Mouse (Mus musculus) heart, embryonic 15.5 days (tissue): ENCODE data around the gene Gpx2. TPM values are rescaled to one million over a fixed set of nuclear protein-coding genes. Genes with fewer than 3 reads are reported as not detected.
A peak's percentile ranks its signal among the peaks of the same experiment; 100 is the strongest.
"Not testable (repeated sequence)": the region's sequence is repeated elsewhere in the genome, so short reads cannot be mapped to it uniquely, and the experiment has no call there.

Experiments used
- ATAC-seq: fragments of 200-750 bp; cut with Nextera tagmentation; replicated peaks from 2 replicates; pipeline ENCODE4 v1.8.0; 2017; ENCODE audit warnings: low read depth, moderate TSS enrichment; ENCODE audit not compliant: insufficient number of reproducible peaks, insufficient read depth, low FRiP score
- H3K27ac ChIP-seq: fragments of 300-500 bp; sonication (generic); 2 replicates; pipeline ENCODE4 v1.5.1; 2015; ENCODE audit warnings: mild to moderate bottlenecking, inconsistent platforms
- H3K27me3 ChIP-seq: fragments of 300-500 bp; sonication (generic); 2 replicates; pipeline ENCODE4 v1.6.1; 2015; ENCODE audit warnings: inconsistent platforms
- H3K36me3 ChIP-seq: fragments of 300-500 bp; sonication (generic); 2 replicates; pipeline ENCODE4 v1.6.1; 2015; ENCODE audit warnings: mild to moderate bottlenecking, inconsistent platforms
- H3K4me1 ChIP-seq: fragments of 300-500 bp; sonication (generic); replicated peaks from 2 replicates; pipeline ENCODE4 v1.6.1; 2015; ENCODE audit warnings: inconsistent platforms
- H3K4me2 ChIP-seq: fragments of 300-500 bp; sonication (generic); 2 replicates; pipeline ENCODE4 v1.6.1; 2015; ENCODE audit warnings: inconsistent platforms, mild to moderate bottlenecking, moderate library complexity
- H3K4me3 ChIP-seq: fragments of 300-500 bp; sonication (generic); 2 replicates; pipeline ENCODE4 v1.5.1; 2015; ENCODE audit warnings: mild to moderate bottlenecking, inconsistent platforms
- H3K9ac ChIP-seq: fragments of 300-500 bp; sonication (generic); 2 replicates; pipeline ENCODE4 v1.6.1; 2015; ENCODE audit warnings: mild to moderate bottlenecking, inconsistent platforms
- H3K9me3 ChIP-seq: fragments of 300-500 bp; sonication (generic); replicated peaks from 2 replicates; pipeline ENCODE4 v1.6.1; 2016; ENCODE audit warnings: inconsistent platforms
- WGBS: fragments of 180-500 bp; shearing (Covaris S2); methylation state at CpG from one replicate; pipeline ENCODE4 v1.1.7; 2015; ENCODE audit warnings: mixed read lengths; 5-methylcytosine and 5-hydroxymethylcytosine counted together
- polyA plus RNA-seq: library from polyadenylated mRNA; unstranded; fragments of >200 nt; fragmentation: Nextera tagmentation; extraction: Ambion mirVana; gene quantifications from 2 replicates; pipeline ENCODE4 v1.2.1, GENCODE M21; 2015

The Gpx2 gene
- polyA plus RNA-seq, 1 experiment from 2014 or later: 0.69 TPM

DNA sequence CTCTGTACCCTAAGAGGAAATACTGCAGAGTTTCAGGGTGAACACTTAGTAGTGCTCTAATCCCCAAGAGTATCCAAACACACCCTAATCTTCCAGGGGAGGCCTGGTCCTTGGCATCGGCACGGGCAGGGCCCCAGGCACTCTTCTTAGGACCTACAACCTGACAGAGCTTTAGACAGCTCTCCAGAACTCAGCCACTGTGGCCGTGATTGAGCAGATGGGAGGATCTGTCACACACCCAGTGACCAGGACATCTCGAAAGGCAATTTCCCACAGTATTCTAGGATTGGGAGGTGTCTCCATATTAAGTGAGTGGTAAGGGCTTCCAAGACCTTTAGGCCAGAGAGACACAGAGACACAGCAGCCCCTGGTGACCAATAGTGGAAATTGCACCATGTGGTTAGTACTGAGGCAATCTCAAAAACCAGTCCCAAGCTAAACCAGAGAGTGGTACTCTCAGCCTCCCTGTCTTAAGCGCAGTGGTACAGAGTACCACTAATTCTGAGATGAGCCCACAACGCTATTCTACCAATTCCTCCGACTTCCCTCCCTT is 8.4 kb upstream of the Gpx2 start:
- H3K9ac ChIP-seq: no peak overlapping the region
- H3K27me3 ChIP-seq: peaks cover 7% of the 10 kb centered on the region; the same call in 1 of the 2 replicates
- H3K4me1 ChIP-seq: peaks cover 9% of the 10 kb centered on the region
- H3K4me2 ChIP-seq: no peak overlapping the region
- WGBS: 49% methylated on average over 7 of the region's 7 CpGs
- H3K4me3 ChIP-seq: no peak overlapping the region
- 0 out of 2 replicates have a peak, but pooled peaks have one; percentile 3 for ATAC-seq
- no peaks in the 10 kb centered on the region for H3K36me3 ChIP-seq
- no peaks in the 10 kb centered on the region for H3K9me3 ChIP-seq
- H3K27ac ChIP-seq: no peak overlapping the region

DNA sequence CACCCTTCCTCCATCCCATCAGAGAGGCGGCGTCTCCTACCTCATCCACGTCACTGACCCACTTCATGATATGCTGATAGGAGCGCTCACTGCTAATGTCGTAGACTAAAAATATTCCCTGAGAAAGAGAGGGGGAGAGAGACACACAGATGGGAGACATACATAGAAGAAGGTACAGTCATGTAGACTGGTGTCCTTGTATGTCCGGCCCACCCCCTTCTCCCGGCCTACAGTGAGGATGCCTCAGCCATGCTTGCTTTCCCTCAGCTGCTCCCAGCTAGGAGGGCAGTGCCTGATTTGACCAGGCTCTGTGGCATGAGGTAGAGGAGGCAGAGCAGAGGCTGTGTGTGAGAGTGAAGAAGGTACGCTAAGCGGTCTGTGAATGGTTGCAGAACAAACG is 7.7 kb upstream of the Gpx2 start:
- Histone ChIP-seq H3K9me3 (no peaks in the 10 kb centered on the region), H3K27me3 (peaks cover 7% of the 10 kb centered on the region; the same call in 1 of the 2 replicates), H3K4me1 (peaks cover 9% of the 10 kb centered on the region), H3K27ac (no peak overlapping the region), H3K9ac (no peak overlapping the region), H3K4me2 (no peak overlapping the region), H3K4me3 (no peak overlapping the region), H3K36me3 (no peaks in the 10 kb centered on the region)
- no peak for ATAC-seq
- WGBS: 71% methylated on average over 10 of the region's 10 CpGs

DNA sequence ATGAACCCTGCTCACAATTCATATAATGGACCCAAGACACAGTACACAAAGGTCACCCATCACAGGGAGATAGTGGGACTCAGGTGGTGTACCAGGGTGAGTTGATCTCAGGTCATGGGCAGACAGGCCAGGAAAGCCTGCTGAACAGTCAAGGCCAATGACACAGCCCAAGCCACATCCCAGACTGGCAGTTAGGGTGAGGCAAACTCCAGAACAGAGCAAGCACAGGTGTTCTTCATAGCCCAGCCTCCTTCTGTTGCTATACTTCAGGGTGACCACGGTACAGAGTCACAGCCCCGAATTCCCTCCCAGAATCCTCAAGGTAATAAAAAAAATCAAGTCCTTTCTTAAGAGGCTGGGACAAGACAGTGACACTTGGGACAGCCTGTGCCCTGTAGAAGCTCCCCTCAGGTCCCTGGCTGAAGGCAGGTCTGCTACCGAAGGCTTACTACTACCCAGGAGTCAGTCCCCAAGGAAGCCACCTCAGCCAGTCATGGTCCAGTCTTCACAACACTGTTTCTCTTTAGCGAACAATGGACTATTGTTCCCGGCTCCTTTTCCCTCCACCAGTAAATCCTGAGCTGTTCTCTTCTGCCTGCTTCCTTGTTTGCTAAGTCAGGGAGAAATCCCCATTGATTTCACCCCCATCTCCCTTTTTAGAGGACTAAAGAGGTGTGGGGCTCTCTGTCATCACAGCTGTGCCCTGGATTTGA is 2.8 kb upstream of the Gpx2 start:
- H3K9me3 ChIP-seq: no peaks in the 10 kb centered on the region
- no peak for ATAC-seq
- H3K27me3 ChIP-seq: peaks cover 3% of the 10 kb centered on the region; the same call in 1 of the 2 replicates
- 69% methylated on average over 5 of the region's 5 CpGs for WGBS
- H3K4me1 ChIP-seq: peaks cover 3% of the 10 kb centered on the region
- no peak overlapping the region for H3K27ac ChIP-seq
- H3K9ac ChIP-seq: no peak overlapping the region
- no peak overlapping the region for H3K4me3 ChIP-seq
- H3K4me2 ChIP-seq: no peak overlapping the region
- H3K36me3 ChIP-seq: no peaks in the 10 kb centered on the region

DNA sequence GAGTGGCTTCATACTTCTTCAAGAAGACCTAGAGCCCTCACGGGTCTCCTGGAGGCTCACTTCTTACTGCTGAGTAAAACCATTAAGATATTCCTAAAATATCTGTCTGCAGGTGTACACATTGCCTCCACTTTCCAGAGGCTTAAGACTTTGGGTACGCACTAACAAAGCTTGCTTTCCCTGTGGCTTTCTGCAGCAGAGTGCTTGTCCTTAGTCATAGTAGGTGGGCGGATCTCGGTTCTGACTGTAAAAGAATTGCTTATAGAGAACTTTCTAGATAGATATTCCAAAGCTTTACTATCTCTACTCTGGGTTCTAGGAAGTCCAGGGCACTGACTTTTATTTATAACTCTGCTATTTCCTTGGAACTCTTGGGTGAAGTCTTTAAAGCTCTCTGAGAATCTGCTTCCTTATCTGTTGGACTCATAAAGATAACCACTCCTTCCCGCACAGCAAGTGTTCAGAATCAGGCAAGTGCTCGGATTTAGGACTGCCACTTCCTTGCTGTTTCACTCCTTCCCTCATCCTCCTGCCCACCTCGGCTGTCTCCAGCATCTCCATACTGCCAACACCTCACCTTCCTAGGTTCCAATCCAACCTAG is 1.7 kb upstream of the Gpx2 start:
- no peak overlapping the region for H3K4me3 ChIP-seq
- H3K4me1 ChIP-seq: no peaks in the 10 kb centered on the region
- 73% methylated on average over 7 of the region's 7 CpGs for WGBS
- peaks cover 3% of the 10 kb centered on the region; the same call in 1 of the 2 replicates for H3K27me3 ChIP-seq
- H3K9ac ChIP-seq: no peak overlapping the region
- H3K9me3 ChIP-seq: no peaks in the 10 kb centered on the region
- no peak overlapping the region for H3K4me2 ChIP-seq
- H3K27ac ChIP-seq: no peak overlapping the region
- ATAC-seq: no peak
- H3K36me3 ChIP-seq: no peaks in the 10 kb centered on the region

DNA sequence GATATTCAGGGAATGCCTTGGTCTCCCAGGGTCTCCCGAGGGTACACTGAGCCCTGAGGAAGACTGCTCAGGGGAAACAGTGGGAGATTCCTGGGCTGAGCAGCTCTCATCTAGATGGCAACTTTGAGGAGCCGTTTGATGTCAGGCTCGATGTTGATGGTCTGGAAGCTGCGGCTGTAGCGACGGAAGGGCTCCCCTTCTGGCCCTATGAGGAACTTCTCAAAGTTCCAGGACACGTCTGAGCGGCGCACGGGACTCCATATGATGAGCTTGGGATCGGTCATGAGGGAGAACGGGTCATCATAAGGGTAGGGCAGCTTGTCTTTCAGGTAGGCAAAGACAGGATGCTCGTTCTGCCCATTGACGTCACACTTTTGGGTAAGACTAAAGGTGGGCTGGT is 2.8 kb downstream of the Gpx2 start:
- not testable (repeated sequence) for H3K36me3 ChIP-seq, ATAC-seq, H3K9me3 ChIP-seq, H3K27ac ChIP-seq, H3K9ac ChIP-seq, H3K27me3 ChIP-seq, H3K4me2 ChIP-seq, H3K4me3 ChIP-seq
- 53% methylated on average over 14 of the region's 14 CpGs for WGBS
- H3K4me1 ChIP-seq: peaks cover 21% of the 10 kb centered on the region

DNA sequence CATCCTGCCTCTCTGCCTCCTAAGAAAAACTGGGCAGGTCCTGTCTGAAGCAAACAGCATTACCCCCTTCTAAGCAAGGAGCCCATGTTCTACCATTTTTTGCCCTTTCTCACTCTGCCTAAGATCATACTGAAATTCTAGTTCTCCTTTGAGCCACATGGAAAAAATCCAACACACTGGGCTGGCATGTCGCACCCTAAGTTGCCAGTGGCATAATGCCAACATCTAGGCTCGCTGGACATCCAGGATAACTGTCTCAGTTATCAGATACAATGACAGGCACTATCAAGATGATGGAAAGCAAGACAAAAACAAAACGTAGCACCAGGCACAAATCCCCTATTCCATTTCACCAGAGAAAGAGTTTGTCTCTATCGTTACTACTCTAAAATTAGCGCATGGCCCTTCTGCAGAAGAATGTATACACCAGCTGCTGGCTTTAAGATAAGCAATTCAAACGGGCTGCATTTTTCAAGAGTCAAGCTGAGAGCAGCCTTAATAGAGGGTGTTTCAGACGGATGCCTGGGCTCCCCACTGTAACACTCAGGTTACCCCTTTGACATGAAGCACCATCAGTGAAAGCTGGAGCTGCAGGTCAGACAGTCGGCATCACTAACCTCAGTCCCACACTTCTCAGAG is 4.8 kb downstream of the Gpx2 start:
- Histone ChIP-seq H3K4me3 (no peak overlapping the region), H3K4me2 (peak overlapping the region; percentile 47), H3K9me3 (no peaks in the 10 kb centered on the region), H3K9ac (0 out of 2 replicates have a peak overlapping the region, but pooled peaks have one; percentile 16), H3K27ac (peak overlapping the region; percentile 88), H3K36me3 (no peaks in the 10 kb centered on the region), H3K27me3 (no peaks in the 10 kb centered on the region), H3K4me1 (peaks cover 21% of the 10 kb centered on the region)
- ATAC-seq: peak; percentile 75; the same call in 1 of the 2 replicates
- 9% methylated on average over 8 of the region's 8 CpGs for WGBS

DNA sequence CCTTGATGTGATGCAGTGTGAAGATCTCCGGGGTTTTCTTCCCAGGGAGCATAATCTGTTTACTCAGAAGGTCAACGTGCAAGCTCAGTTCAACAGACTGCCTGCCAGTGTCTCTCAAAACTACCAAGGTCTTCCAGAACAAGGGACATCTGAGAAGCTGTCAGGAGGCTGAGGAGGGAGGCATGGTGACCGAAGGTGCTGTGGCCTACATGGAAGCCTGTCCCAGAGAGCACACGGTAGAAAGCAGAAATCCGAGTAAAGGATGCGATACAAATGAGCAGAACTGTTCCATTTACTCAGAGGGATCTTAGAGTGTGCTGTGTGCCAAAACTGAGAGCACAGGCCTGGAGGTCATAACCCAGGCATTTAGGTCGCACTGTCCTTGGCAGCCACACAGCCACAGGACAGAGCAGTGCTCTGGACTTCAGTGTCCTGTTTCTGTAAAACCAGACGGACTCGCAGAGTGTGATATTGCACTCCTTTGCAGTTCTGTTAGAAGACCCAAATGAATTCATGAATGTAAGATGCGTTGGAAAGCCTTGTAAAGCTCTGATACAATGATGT is 11.2 kb downstream of the Gpx2 start:
- Histone ChIP-seq H3K4me3 (no peak overlapping the region), H3K36me3 (peaks cover 5% of the 10 kb centered on the region; the same call in 1 of the 2 replicates), H3K27me3 (no peaks in the 10 kb centered on the region), H3K4me1 (peaks cover 17% of the 10 kb centered on the region), H3K4me2 (no peak overlapping the region), H3K9ac (no peak overlapping the region), H3K27ac (peak overlapping the region; percentile 45), H3K9me3 (no peaks in the 10 kb centered on the region)
- ATAC-seq: no peak
- 44% methylated on average over 10 of the region's 10 CpGs for WGBS

DNA sequence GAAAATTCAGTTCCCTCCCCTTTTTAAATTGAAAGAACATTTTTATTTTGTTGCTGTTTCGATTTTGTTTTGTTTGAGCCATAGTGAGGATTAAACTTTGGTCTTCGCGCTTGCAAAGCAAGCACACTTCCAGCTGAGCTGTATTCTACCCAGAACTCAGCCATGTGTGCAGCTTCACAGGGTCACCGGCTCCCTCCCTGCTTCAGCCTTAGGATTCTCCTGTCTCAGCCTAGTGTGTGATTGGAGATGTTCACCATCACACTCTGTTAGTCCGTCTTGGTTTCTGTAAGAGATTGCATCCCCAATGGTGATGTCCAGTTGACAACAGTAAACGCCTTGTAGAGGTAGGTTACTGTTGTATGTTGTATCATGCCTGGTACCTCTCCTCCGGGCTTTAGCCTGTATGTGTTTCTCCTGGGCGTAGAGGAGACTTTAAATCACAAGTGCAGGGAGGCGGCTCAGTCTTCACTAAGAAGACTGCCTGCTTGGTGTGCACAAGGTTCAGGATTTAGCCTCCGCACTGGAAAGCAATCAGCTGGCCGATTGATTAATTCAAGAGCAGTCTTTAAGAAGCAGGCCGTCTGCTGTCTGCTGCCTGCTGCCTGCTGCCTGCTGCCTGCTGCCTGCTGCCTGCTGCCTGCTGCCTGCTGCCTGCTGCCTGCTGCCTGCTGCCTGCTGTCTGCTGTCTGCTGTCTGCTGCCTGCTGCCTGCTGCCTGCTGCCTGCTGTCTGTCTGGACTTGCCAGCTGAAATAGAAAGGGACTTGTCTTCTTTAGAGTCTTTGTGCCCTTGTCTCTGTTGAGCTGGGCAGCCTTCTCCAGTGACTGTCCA is 14.5 kb downstream of the Gpx2 start:
- ATAC-seq: no peak
- no peak overlapping the region for H3K4me3 ChIP-seq

DNA sequence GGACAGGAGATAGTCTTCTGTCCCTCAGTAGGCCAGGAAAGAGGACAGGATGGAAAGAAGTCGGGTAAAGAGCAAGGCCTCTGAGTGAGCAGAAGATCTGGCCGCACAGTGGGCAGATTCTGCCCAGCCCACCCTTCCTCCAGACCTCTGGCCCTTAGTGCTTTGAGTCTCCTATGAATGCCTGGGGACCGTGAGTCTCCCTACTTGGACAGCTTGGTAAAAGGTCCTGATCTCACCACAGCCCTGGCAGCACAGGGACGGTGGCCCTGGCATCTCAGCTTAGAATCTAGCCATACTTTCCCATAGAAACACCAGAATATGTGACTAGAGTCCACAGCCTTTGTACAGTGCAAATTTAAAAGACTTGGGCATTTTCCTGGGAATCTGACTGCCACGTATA is 15.4 kb downstream of the Gpx2 start:
- 82% methylated on average over 5 of the region's 5 CpGs for WGBS
- no peak overlapping the region for H3K27ac ChIP-seq
- no peak overlapping the region for H3K4me2 ChIP-seq
- H3K4me1 ChIP-seq: peaks cover 18% of the 10 kb centered on the region
- H3K36me3 ChIP-seq: peaks cover 10% of the 10 kb centered on the region
- H3K4me3 ChIP-seq: no peak overlapping the region
- no peak overlapping the region for H3K9ac ChIP-seq
- no peaks in the 10 kb centered on the region for H3K9me3 ChIP-seq
- no peaks in the 10 kb centered on the region for H3K27me3 ChIP-seq
- no peak for ATAC-seq

More for the DNA sequence above, 14.5 kb downstream of the Gpx2 start:
- H3K9ac ChIP-seq: no peak overlapping the region
- H3K9me3 ChIP-seq: no peaks in the 10 kb centered on the region
- H3K4me1 ChIP-seq: peaks cover 14% of the 10 kb centered on the region
- H3K27ac ChIP-seq: peak overlapping the region; percentile 37
- no peak overlapping the region for H3K4me2 ChIP-seq
- 73% methylated on average over 12 of the region's 12 CpGs for WGBS
- H3K27me3 ChIP-seq: no peaks in the 10 kb centered on the region
- H3K36me3 ChIP-seq: peaks cover 10% of the 10 kb centered on the region

DNA sequence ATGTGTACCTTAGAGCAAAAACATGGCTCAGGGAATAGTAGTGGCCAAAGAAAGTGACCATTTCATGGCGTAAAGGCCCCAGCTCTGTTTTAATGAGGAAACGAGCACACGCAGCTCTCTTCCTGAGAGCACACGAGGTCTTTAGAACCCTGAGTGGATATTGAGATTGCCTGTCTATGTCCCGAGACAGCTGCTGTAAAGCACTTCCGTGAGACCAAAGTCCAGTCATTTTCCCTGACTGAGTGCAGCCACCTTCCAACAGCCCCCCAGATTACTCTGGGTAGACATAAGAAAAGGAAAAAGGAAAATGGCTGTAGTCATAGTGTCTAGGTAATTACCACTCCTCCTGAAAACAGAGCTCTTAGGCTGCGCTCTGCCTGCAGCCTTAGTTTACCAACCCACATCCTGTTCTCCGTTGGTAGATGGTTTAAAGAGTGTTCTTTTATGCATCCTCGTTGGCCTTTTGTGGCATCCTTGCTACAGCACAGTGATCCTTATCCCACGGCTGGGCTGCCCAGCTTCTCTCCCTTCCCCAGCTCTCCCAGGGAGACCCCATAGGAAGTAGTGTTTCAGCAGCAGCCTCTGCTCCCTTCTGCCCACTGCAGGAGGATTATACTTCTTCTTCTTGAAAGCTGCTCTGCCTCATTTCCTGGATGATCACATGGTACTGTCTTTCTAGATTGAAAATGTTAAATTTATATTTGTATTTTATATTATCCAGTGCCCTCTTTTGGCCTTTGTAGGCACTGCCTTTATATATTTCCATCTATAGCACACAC is 16.9 kb downstream of the Gpx2 start:
- no peak overlapping the region for H3K27ac ChIP-seq
- no peaks in the 10 kb centered on the region for H3K9me3 ChIP-seq
- H3K4me1 ChIP-seq: peaks cover 11% of the 10 kb centered on the region
- H3K27me3 ChIP-seq: no peaks in the 10 kb centered on the region
- no peak overlapping the region for H3K9ac ChIP-seq
- no peak overlapping the region for H3K4me2 ChIP-seq
- 80% methylated on average over 10 of the region's 10 CpGs for WGBS
- H3K36me3 ChIP-seq: peaks cover 10% of the 10 kb centered on the region
- no peak for ATAC-seq
- no peak overlapping the region for H3K4me3 ChIP-seq
